Mouse (Mus musculus): ENCODE data around the gene Stx12. TPM values are rescaled to one million over a fixed set of nuclear protein-coding genes. Genes with fewer than 3 reads are reported as not detected.

Stx12 gene
- polyA plus RNA-seq, 1 experiment = 18.9 TPM

DNA sequence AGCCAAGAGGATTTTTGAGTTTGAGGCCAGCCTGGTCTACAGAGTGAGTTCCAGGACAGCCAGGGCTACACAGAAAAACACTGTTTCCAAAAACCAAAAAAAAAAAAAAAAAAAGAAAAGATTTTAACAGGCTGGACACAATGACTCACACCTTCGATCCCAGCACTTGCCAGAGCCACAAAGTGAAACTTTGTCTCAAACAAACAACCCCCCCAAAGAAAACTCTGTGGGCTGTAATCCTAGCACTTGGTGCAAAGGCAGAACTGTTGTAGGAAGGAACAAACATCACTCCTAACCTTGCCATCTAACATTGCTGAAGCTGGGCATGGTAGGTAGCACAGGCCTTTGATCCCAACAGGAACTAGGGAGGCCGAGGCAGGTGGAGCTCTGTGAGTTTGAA lies 19.5 kb downstream of the Stx12 start:
- 67% methylated on average over 2 of the region's 2 CpGs for WGBS
- no peaks in the 10 kb centered on the region for H3K27me3 ChIP-seq (ENCODE audit: control insufficient read depth, insufficient read depth, low read length)
- no peak overlapping the region for H3K4me3 ChIP-seq (ENCODE audit: low read depth, low read length)
- H3K36me3 ChIP-seq (ENCODE audit: control insufficient read depth, insufficient read depth, low read length) = peaks cover 61% of the 10 kb centered on the region
- H3K4me1 ChIP-seq (ENCODE audit: control insufficient read depth, insufficient read depth, insufficient read length, low read length) = no peaks in the 10 kb centered on the region; the same call in 1 of the 2 replicates
- TF ChIP-seq POLR2A (IDR thresholded peaks at IDR 0.05; ENCODE audit: low read depth, low read length) (no peak), CTCF (IDR thresholded peaks at IDR 0.05; ENCODE audit: extremely low read depth, insufficient read length, insufficient replicate concordance, low read depth, low read length) (no peak)
- H3K27ac ChIP-seq (ENCODE audit: insufficient read depth, low read depth, low read length) = no peak overlapping the region

DNA sequence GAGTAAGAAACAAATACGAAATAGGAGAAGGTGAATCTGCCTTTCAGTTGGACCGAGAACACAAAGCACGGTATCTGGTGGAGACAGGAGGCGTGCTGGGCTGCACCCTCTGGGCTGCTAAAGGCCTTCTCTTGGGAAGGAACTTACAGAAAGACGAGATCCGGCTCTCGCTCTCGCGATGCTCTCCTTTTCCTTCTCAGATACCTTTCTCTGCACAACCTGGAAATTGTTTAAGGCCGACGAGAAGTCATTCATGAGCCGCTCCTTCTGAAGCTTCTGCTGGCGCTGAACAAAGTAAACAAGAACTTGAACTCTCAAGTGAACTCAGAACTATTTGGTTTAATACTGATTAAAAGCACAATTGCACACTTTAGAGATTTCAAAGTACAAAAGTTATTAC lies 21.3 kb downstream of the Stx12 start:
- H3K27ac ChIP-seq (ENCODE audit: insufficient read depth, low read depth, low read length) = no peak overlapping the region
- H3K4me1 ChIP-seq (ENCODE audit: control insufficient read depth, insufficient read depth, insufficient read length, low read length) = no peaks in the 10 kb centered on the region; the same call in 1 of the 2 replicates
- peaks cover 60% of the 10 kb centered on the region for H3K36me3 ChIP-seq (ENCODE audit: control insufficient read depth, insufficient read depth, low read length)
- no peaks in the 10 kb centered on the region for H3K27me3 ChIP-seq (ENCODE audit: control insufficient read depth, insufficient read depth, low read length)
- no peak overlapping the region for H3K4me3 ChIP-seq (ENCODE audit: low read depth, low read length)
- 32% methylated on average over 13 of the region's 13 CpGs for WGBS
- TF ChIP-seq CTCF (IDR thresholded peaks at IDR 0.05; ENCODE audit: extremely low read depth, insufficient read length, insufficient replicate concordance, low read depth, low read length) = no peak
- TF ChIP-seq POLR2A (IDR thresholded peaks at IDR 0.05; ENCODE audit: low read depth, low read length) = no peak

DNA sequence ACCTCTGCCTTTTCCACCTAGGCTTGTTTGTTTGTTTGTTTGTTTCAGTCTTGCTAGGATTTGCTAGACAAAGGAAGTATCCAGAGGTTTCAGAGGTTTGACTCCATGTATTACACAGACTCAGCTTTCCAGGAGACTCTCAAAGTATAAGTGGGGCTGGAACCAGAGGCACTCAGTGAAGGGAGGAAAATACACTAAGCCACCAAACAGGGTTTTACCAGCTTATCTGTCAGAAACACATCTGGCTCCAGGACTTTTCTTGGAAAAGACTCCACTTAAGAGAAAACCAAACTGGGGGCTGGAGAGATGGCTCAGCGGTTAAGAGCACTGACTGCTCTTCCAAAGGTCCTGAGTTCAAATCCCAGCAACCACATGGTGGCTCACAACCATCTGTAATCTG lies 23.4 kb downstream of the Stx12 start:
- Histone ChIP-seq H3K36me3 (ENCODE audit: control insufficient read depth, insufficient read depth, low read length) (peaks cover 61% of the 10 kb centered on the region), H3K4me1 (ENCODE audit: control insufficient read depth, insufficient read depth, insufficient read length, low read length) (no peaks in the 10 kb centered on the region; the same call in 1 of the 2 replicates), H3K27me3 (ENCODE audit: control insufficient read depth, insufficient read depth, low read length) (no peaks in the 10 kb centered on the region), H3K27ac (ENCODE audit: insufficient read depth, low read depth, low read length) (no peak overlapping the region), H3K4me3 (ENCODE audit: low read depth, low read length) (no peak overlapping the region)
- TF ChIP-seq POLR2A (IDR thresholded peaks at IDR 0.05; ENCODE audit: low read depth, low read length) (no peak), CTCF (IDR thresholded peaks at IDR 0.05; ENCODE audit: extremely low read depth, insufficient read length, insufficient replicate concordance, low read depth, low read length) (no peak)
- WGBS = 95% methylated on average over 1 of the region's 1 CpGs

DNA sequence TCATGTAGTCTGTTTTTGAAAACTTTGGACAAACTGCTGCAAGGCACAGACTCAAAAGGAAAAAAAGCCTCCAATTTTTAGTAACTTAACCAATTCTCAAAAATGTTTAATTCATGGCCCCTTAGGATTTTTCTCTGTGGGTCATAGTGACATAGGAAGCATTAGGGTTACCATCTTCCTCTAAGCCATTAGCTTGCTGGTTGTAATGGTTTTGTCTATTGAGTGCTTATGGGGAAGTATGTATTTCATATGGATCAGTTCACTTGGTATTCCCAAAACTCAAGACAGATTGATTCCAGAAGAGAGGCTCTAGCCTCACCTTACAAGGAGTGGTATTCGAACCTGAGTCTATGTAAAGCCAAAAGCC lies 40.6 kb downstream of the Stx12 start:
- WGBS = 76% methylated on average over 1 of the region's 1 CpGs
- H3K36me3 ChIP-seq (ENCODE audit: control insufficient read depth, insufficient read depth, low read length) = peaks cover 7% of the 10 kb centered on the region

DNA sequence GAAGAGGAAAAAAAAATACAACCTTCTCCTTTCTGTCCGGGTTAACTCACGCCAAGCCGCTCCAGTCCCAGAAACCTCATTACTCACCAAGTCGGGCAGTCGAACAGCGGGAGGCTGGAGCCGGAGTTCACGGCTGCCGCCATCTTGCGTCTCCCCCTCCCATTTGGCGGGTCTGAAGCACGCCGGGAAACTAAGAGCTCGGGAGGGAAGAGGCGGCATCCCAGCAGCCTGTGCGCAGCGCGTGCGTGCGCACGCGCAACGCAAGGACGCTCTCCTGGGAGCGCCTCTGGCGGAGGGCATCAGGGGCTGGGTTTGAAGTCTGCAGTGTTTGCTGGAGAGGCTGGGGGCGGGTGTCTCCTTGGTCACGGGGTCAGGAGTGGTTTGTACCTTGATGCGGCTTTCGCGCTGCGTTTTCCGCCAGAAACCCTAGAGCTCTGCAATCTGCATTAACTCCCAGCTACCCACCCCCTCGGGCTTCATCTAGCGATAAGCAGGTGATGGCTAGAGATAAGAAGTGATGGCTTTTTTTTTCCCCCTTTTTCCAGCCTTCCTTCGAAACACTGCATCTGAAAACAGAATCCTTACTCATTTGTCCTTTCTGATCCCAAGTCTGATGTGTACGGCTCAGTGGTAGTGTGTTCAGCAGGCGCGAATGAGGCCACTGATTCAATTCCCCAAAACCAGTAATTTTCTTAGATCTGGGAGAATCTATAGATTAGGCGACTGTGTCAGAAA lies 41.2 kb downstream of the Stx12 start, which contains the start of gene Ppp1r8:
TSS of gene Ppp1r8 (minus strand) at position 200 of the 735 bp plus-strand sequence.
- 1% methylated on average over 40 of the region's 40 CpGs for WGBS
- no peak within 1 kb of the TSS for H3K27ac ChIP-seq (ENCODE audit: insufficient read depth, low read depth, low read length)

More for the DNA sequence above, 40.6 kb downstream of the Stx12 start:
- no peaks in the 10 kb centered on the region for H3K27me3 ChIP-seq (ENCODE audit: control insufficient read depth, insufficient read depth, low read length)
- no peak overlapping the region for H3K4me3 ChIP-seq (ENCODE audit: low read depth, low read length)
- no peak overlapping the region for H3K27ac ChIP-seq (ENCODE audit: insufficient read depth, low read depth, low read length)
- TF ChIP-seq CTCF (IDR thresholded peaks at IDR 0.05; ENCODE audit: extremely low read depth, insufficient read length, insufficient replicate concordance, low read depth, low read length) (no peak), POLR2A (IDR thresholded peaks at IDR 0.05; ENCODE audit: low read depth, low read length) (no peak)
- H3K4me1 ChIP-seq (ENCODE audit: control insufficient read depth, insufficient read depth, insufficient read length, low read length) = no peaks in the 10 kb centered on the region

DNA sequence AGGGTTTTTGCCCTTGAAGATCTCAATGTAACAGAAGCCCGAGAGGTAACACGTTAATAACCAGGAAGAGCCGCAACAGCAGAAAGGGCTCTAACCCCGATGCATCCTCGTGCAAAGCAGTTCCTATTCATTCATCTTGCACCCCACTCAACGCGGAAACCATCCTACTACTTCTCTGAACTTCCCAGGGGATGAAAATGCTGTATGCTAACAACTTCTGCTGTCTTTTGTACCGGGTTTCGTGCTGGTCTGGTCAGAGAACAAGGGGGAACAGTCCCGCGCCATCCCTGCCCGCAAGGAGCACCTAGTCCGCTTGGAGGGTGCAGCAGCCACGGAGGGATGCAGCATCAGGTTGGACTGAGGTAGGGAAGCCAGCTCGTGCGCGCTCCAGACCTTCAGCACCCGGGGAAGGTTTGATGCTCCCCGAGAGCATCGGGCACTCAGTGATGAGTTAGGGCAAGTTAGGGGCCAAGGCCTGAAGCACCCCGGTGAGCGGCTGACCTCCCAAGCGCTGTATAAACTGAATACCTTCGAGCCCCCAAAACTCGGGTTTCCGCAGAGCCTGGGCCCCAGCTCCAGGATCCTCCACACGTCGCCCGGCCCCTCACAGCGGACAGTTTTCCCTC lies 41.9 kb downstream of the Stx12 start:
- TF ChIP-seq POLR2A (IDR thresholded peaks at IDR 0.05; ENCODE audit: low read depth, low read length) = no peak
- no peak overlapping the region for H3K27ac ChIP-seq (ENCODE audit: insufficient read depth, low read depth, low read length)
- under 1% methylated on average over 30 of the region's 30 CpGs for WGBS

More for the DNA sequence above, 41.2 kb downstream of the Stx12 start, which contains the start of gene Ppp1r8:
- peak within 1 kb of the TSS; percentile 77 for H3K4me3 ChIP-seq (ENCODE audit: low read depth, low read length)
- peaks cover 5% of the 10 kb centered on the region for H3K36me3 ChIP-seq (ENCODE audit: control insufficient read depth, insufficient read depth, low read length)
- TF ChIP-seq POLR2A (IDR thresholded peaks at IDR 0.05; ENCODE audit: low read depth, low read length) (peak; percentile 91), CTCF (IDR thresholded peaks at IDR 0.05; ENCODE audit: extremely low read depth, insufficient read length, insufficient replicate concordance, low read depth, low read length) (peak; percentile 39; the same call in 1 of the 2 replicates)
- no peaks in the 10 kb centered on the region for H3K4me1 ChIP-seq (ENCODE audit: control insufficient read depth, insufficient read depth, insufficient read length, low read length)
- no peaks in the 10 kb centered on the region for H3K27me3 ChIP-seq (ENCODE audit: control insufficient read depth, insufficient read depth, low read length)

DNA sequence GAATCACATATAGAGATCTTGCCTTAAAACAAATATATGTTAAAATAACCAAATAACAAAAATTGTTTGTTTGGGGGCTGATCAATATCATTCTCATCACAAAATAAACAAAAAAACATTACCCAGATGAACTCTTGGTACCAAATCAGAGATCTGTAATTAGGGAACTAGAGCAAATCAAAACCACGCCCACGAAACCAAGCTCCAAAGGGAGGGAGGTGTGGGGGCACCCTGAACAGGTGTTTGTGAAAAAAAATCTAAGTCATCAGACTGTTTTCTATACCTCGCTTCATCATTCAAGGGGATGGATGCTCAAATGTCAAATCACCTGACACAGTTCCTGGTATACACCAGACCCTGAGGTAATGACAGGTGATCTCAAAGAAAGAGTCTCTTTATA lies 42.8 kb downstream of the Stx12 start:
- no peak overlapping the region for H3K4me3 ChIP-seq (ENCODE audit: low read depth, low read length)
- H3K27ac ChIP-seq (ENCODE audit: insufficient read depth, low read depth, low read length) = no peak overlapping the region
- H3K27me3 ChIP-seq (ENCODE audit: control insufficient read depth, insufficient read depth, low read length) = no peaks in the 10 kb centered on the region
- H3K4me1 ChIP-seq (ENCODE audit: control insufficient read depth, insufficient read depth, insufficient read length, low read length) = no peaks in the 10 kb centered on the region
- WGBS = 45% methylated on average over 3 of the region's 3 CpGs
- peaks cover 14% of the 10 kb centered on the region for H3K36me3 ChIP-seq (ENCODE audit: control insufficient read depth, insufficient read depth, low read length)
- TF ChIP-seq CTCF (IDR thresholded peaks at IDR 0.05; ENCODE audit: extremely low read depth, insufficient read length, insufficient replicate concordance, low read depth, low read length) = no peak
- no peak for TF ChIP-seq POLR2A (IDR thresholded peaks at IDR 0.05; ENCODE audit: low read depth, low read length)

More for the DNA sequence above, 41.9 kb downstream of the Stx12 start:
- H3K4me3 ChIP-seq (ENCODE audit: low read depth, low read length) = peak overlapping the region; percentile 77
- H3K36me3 ChIP-seq (ENCODE audit: control insufficient read depth, insufficient read depth, low read length) = peaks cover 9% of the 10 kb centered on the region
- H3K27me3 ChIP-seq (ENCODE audit: control insufficient read depth, insufficient read depth, low read length) = no peaks in the 10 kb centered on the region
- H3K4me1 ChIP-seq (ENCODE audit: control insufficient read depth, insufficient read depth, insufficient read length, low read length) = no peaks in the 10 kb centered on the region
